Mouse (Mus musculus) hindbrain, embryonic 15.5 days (tissue): ENCODE measurements at regions not wholly inside any gene's neighbourhood (a gene's known extent, or its start where the extent isn't known, plus 50 kb on each side); places are given as distances from the start of the nearest gene placed in this dataset.

Experiments
- ATAC-seq: fragments of 200-750 bp; cut with Nextera tagmentation; 2 replicates; pipeline ENCODE4 v1.8.0; 2017; ENCODE audit warnings: low read depth, moderate number of reproducible peaks, moderate TSS enrichment; ENCODE audit not compliant: low FRiP score
- H3K27ac ChIP-seq: fragments of 300-500 bp; sonication (generic); replicated peaks from 2 replicates; pipeline ENCODE4 v1.5.1; 2015; ENCODE audit warnings: mild to moderate bottlenecking, inconsistent platforms
- H3K27me3 ChIP-seq: fragments of 300-500 bp; sonication (generic); 2 replicates; pipeline ENCODE4 v1.6.1; 2015; ENCODE audit warnings: control low read depth, inconsistent platforms
- H3K36me3 ChIP-seq: fragments of 300-500 bp; sonication (generic); 2 replicates; pipeline ENCODE4 v1.6.1; 2015; ENCODE audit warnings: control low read depth, inconsistent platforms
- H3K4me1 ChIP-seq: fragments of 300-500 bp; sonication (generic); replicated peaks from 2 replicates; pipeline ENCODE4 v1.6.1; 2015; ENCODE audit warnings: control low read depth, inconsistent platforms
- H3K4me2 ChIP-seq: fragments of 300-500 bp; sonication (generic); 2 replicates; pipeline ENCODE4 v1.6.1; 2015; ENCODE audit warnings: moderate library complexity, mild to moderate bottlenecking, inconsistent platforms
- H3K4me3 ChIP-seq: fragments of 300-500 bp; sonication (generic); 2 replicates; pipeline ENCODE4 v1.5.1; 2015; ENCODE audit warnings: mild to moderate bottlenecking, inconsistent platforms
- H3K9ac ChIP-seq: fragments of 300-500 bp; sonication (generic); 2 replicates; pipeline ENCODE4 v1.6.1; 2015; ENCODE audit warnings: inconsistent platforms
- H3K9me3 ChIP-seq: fragments of 300-500 bp; sonication (generic); 2 replicates; pipeline ENCODE4 v1.6.1; 2016; ENCODE audit warnings: control low read depth, inconsistent platforms
- WGBS: fragments of 180-500 bp; shearing (Covaris S2); methylation state at CpG from one replicate; pipeline ENCODE4 v1.1.7; 2015; 5-methylcytosine and 5-hydroxymethylcytosine counted together

DNA sequence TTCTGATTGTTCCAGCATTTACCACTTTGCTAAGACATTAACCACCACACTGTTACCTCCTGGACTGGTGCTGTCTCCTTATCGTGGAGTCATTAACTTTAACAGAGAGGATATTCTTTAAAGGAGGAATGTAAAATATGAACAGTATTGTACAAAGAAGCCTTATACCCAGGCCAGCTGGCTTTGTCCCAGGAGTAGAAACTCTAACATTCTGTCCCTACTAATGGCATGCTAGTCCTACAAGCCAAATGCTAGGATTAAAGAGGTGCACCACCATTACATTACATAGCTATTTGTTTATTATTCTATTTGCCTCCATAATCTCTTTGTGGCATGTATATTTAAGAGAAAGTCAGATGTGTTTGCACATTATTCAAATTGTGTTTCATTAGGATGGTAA, 288.8 kb downstream of the Gm28710 start:
- H3K27ac ChIP-seq: no peak overlapping the region

DNA sequence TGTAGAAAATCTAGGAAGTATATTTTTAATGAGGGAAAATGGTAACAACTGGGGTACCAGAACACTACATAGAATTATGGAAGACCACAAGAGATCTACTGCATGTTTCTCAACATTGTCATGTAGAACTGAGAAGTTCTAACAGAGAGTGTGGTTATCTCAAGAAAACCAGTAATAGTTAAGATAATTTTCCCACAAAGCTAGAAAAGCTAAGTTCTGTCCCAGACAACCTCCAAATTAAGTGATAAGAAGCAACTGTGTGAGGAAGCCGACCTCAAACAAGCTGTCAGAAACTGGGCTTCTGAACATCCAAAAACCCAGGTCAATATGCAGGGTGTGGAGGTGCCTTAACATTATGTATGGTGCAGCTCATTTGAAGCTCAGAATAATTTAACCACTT, 261.4 kb upstream of the Speer4f2 start:
- H3K36me3 ChIP-seq: no peaks in the 10 kb centered on the region
- H3K27ac ChIP-seq: no peak overlapping the region
- no peak overlapping the region for H3K4me2 ChIP-seq
- H3K4me3 ChIP-seq: no peak overlapping the region
- ATAC-seq: no peak
- no peaks in the 10 kb centered on the region for H3K4me1 ChIP-seq
- no peaks in the 10 kb centered on the region for H3K9me3 ChIP-seq
- H3K27me3 ChIP-seq: no peaks in the 10 kb centered on the region
- no peak overlapping the region for H3K9ac ChIP-seq
- 92% methylated on average over 1 of the region's 1 CpGs for WGBS

More for the DNA sequence above, 288.8 kb downstream of the Gm28710 start:
- H3K9ac ChIP-seq: no peak overlapping the region
- H3K9me3 ChIP-seq: no peaks in the 10 kb centered on the region
- WGBS: 61% methylated on average over 1 of the region's 1 CpGs
- no peak overlapping the region for H3K4me3 ChIP-seq
- H3K27me3 ChIP-seq: no peaks in the 10 kb centered on the region
- H3K4me2 ChIP-seq: no peak overlapping the region
- no peaks in the 10 kb centered on the region for H3K4me1 ChIP-seq
- no peaks in the 10 kb centered on the region for H3K36me3 ChIP-seq
- ATAC-seq: no peak

GRCm38 (mm10) chr5:17112026-17112425, 261.0 kb upstream of the Speer4f2 start:
- Histone ChIP-seq H3K4me1 (no peaks in the 10 kb centered on the region), H3K4me3 (no peak overlapping the region), H3K36me3 (no peaks in the 10 kb centered on the region), H3K4me2 (no peak overlapping the region), H3K9me3 (no peaks in the 10 kb centered on the region), H3K27me3 (no peaks in the 10 kb centered on the region), H3K9ac (no peak overlapping the region), H3K27ac (no peak overlapping the region)
- no peak for ATAC-seq
- WGBS: 65% methylated on average over 2 of the region's 2 CpGs

DNA sequence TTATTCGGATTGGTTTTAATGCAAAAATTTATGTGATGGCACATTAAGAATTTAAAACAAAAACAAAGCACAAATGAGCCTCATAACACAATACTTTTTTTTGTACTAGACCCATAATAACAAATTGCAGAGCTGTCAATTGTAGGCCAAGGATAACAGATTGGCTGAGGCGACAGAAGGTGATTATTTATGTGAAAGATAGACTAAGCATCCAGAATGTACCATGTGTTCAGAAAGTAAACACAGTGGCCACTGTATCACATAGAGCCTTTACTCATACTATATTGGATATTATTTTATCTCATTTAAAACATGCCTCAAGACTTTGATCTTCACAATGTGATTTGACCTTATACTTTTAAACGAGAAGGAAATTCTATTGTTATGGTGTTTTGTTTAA, 257.9 kb upstream of the Speer4f2 start:
- Histone ChIP-seq H3K36me3 (no peaks in the 10 kb centered on the region), H3K4me2 (no peak overlapping the region), H3K27ac (no peak overlapping the region), H3K9me3 (no peaks in the 10 kb centered on the region), H3K9ac (no peak overlapping the region), H3K4me3 (no peak overlapping the region), H3K4me1 (no peaks in the 10 kb centered on the region), H3K27me3 (no peaks in the 10 kb centered on the region)
- 83% methylated on average over 3 of the region's 3 CpGs for WGBS
- no peak for ATAC-seq

DNA sequence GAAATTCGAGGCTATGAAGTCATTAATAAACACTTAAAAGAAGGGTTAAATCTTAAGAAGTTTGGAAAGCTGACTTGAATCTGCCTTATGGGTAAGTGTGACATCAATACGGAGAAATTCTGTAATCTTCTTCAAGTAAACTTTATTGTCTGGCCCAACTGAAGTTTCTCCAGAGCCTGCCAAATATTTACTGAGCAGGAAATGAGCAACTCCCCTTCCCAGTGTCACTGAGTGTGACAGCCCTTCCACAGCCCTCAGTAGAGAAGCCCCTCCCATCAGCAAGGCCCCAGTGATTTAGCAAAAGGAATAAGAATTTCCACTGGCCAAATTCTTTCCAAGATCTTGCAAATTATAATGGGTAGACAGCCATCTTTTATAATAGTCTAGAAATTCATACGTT, 256.9 kb upstream of the Speer4f2 start:
- no peak overlapping the region for H3K27ac ChIP-seq
- H3K9me3 ChIP-seq: no peaks in the 10 kb centered on the region
- no peak for ATAC-seq
- H3K4me2 ChIP-seq: no peak overlapping the region
- 77% methylated on average over 3 of the region's 3 CpGs for WGBS
- H3K36me3 ChIP-seq: no peaks in the 10 kb centered on the region
- no peaks in the 10 kb centered on the region for H3K4me1 ChIP-seq
- no peaks in the 10 kb centered on the region for H3K27me3 ChIP-seq
- no peak overlapping the region for H3K9ac ChIP-seq
- no peak overlapping the region for H3K4me3 ChIP-seq

GRCm38 (mm10) chr5:17125240-17125639, 247.7 kb upstream of the Speer4f2 start:
- Histone ChIP-seq H3K27me3 (no peaks in the 10 kb centered on the region), H3K4me3 (no peak overlapping the region), H3K36me3 (no peaks in the 10 kb centered on the region), H3K4me1 (no peaks in the 10 kb centered on the region), H3K4me2 (no peak overlapping the region), H3K27ac (no peak overlapping the region), H3K9ac (no peak overlapping the region), H3K9me3 (no peaks in the 10 kb centered on the region)
- no peak for ATAC-seq
- WGBS: 93% methylated on average over 2 of the region's 2 CpGs

DNA sequence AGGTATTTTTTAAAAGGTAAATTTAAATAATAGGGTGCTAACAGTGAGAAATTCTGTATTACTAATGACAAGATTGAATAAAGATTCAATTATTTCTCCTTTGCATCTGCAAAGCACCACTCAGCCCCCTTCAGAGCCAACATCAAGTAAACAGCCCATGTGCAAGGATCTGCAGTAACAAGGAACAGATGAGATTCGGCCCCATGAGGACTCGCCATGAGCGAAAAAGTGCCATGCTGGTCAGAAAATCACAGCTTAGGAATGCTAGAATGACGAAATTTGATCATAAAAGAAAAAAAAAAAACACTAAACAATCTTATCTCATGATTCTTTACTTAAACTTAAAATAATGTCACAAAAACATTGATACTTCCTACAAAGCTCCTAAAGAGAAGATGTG, 245.5 kb upstream of the Speer4f2 start:
- no peaks in the 10 kb centered on the region for H3K9me3 ChIP-seq
- no peak overlapping the region for H3K9ac ChIP-seq
- H3K4me2 ChIP-seq: no peak overlapping the region
- no peak overlapping the region for H3K4me3 ChIP-seq
- ATAC-seq: no peak
- H3K4me1 ChIP-seq: no peaks in the 10 kb centered on the region
- no peak overlapping the region for H3K27ac ChIP-seq
- H3K27me3 ChIP-seq: no peaks in the 10 kb centered on the region
- 85% methylated on average over 4 of the region's 4 CpGs for WGBS
- H3K36me3 ChIP-seq: no peaks in the 10 kb centered on the region

DNA sequence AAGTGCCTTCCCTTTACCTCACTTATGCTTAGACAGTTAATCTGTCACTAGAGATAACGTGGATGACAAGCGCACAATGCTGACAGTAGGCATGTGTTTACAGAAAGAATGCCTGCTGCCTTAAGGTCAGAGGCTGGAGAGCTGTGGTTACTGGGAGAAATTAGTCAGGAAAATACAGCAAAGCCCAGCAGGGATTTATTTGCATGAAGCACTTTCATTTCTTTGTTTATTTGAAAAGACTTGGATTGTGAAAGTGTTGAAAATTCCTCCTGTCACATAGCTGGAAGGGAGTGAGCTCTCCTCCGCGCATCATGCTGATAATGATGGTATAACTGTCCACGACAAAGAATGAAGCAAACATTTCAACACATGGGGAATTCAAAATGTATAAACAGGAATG, 237.5 kb upstream of the Speer4f2 start:
- H3K4me3 ChIP-seq: no peak overlapping the region
- H3K9me3 ChIP-seq: no peaks in the 10 kb centered on the region
- WGBS: 41% methylated on average over 5 of the region's 5 CpGs
- H3K27me3 ChIP-seq: no peaks in the 10 kb centered on the region
- H3K36me3 ChIP-seq: no peaks in the 10 kb centered on the region
- H3K27ac ChIP-seq: no peak overlapping the region
- no peak for ATAC-seq
- H3K4me2 ChIP-seq: no peak overlapping the region
- H3K4me1 ChIP-seq: no peaks in the 10 kb centered on the region
- no peak overlapping the region for H3K9ac ChIP-seq

DNA sequence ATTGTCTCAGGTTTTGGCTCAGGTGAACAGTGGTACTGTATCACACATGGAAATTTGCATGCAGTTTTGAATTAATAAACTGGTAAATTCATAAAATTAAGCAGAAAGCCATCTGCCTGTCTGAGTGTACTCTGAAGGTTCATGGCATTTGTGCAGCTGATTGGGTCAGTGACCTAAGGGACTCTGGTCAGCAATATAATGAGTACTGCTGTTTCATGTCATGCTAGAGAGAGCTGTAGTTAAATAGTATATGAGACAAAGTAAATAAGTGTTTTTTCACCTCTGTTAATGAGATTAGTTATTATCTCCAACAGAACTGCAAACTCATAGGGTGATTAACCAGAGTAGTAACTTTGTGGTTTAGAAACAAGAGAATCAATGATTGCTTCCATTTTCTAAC, 231.4 kb upstream of the Speer4f2 start:
- H3K36me3 ChIP-seq: no peaks in the 10 kb centered on the region
- H3K27me3 ChIP-seq: no peaks in the 10 kb centered on the region
- no peak overlapping the region for H3K4me3 ChIP-seq
- H3K9me3 ChIP-seq: no peaks in the 10 kb centered on the region
- H3K4me1 ChIP-seq: no peaks in the 10 kb centered on the region
- no peak overlapping the region for H3K27ac ChIP-seq
- H3K9ac ChIP-seq: no peak overlapping the region
- no peak for ATAC-seq
- H3K4me2 ChIP-seq: no peak overlapping the region

DNA sequence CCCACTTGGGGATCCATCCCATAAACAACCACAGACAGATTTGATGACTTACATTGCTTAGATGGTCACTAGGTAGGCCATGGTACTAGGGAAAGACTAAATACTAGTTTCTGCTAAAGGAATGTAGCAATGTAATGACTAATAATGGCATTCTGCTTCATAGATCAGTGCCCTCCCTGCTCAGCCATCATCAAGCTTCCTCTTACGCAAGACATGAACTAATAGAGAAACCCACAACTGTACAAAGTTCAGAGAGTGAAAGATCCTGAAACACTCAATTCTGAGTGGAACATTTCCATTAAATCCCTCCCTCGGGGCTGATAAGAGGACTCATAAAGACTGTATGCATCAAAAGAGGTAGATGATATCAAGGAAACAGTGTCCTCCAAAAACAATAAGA, 198.4 kb upstream of the Speer4f2 start:
- Histone ChIP-seq H3K9me3 (no peaks in the 10 kb centered on the region), H3K9ac (no peak overlapping the region), H3K4me2 (no peak overlapping the region), H3K36me3 (no peaks in the 10 kb centered on the region), H3K4me3 (no peak overlapping the region), H3K27ac (no peak overlapping the region), H3K4me1 (no peaks in the 10 kb centered on the region), H3K27me3 (no peaks in the 10 kb centered on the region)
- ATAC-seq: no peak
- WGBS: 90% methylated on average over 2 of the region's 2 CpGs

DNA sequence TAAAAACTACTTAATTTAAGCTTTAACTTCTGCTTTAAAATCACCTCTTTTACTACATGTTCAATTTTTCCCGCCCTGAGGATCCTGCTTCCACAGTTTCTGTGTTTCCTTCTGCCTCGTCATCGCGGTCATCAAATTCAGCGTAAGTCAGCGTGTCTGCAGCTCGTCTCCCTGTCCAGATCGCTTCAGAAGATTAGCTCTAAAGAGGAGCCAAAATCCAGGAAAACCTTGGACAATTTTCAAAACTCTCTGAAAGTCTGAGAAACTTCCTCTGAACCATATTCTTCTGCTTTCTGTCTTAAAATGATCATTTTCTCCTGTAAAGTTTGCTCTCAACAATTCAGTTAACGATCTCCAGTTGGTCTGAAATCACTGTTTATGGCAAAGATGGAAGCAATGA, 196.2 kb upstream of the Speer4f2 start:
- H3K27ac ChIP-seq: no peak overlapping the region
- H3K27me3 ChIP-seq: no peaks in the 10 kb centered on the region
- no peaks in the 10 kb centered on the region for H3K36me3 ChIP-seq
- 87% methylated on average over 9 of the region's 9 CpGs for WGBS
- no peak overlapping the region for H3K4me3 ChIP-seq
- no peak overlapping the region for H3K4me2 ChIP-seq
- H3K4me1 ChIP-seq: no peaks in the 10 kb centered on the region
- H3K9me3 ChIP-seq: no peaks in the 10 kb centered on the region
- no peak for ATAC-seq
- no peak overlapping the region for H3K9ac ChIP-seq

DNA sequence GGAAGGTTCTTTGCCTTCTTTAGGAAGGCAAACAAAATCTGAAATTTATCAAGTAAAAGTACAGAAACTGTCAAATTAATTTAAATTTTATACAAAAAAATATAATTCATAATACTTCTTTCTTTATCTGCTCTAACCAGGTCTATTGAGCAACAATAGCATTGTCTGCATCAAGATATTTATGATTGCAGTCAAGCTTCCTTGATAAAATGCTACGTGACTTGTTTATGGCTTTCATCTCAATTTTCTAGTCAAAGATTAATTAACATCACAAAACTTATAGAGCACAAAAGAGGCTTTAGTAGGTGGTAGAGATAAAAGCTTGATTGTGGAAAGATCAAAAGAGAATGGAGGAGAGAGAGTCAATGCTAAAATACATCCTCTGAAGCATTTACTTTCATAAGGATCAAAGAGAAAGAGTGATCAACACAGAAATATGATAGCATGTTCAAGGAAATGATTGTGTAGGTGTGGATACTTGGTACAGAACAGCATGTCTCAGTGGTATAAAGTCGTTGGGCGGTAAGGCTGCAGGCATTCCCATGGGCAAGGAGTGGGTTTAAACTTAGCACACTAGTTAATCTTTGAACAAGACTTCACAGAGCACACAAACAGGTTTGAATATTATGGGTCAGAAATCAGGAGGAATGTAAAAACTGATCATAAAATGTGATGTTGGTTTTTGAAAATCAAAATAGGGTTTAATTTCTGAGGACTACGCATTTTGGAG, 164.3 kb upstream of the Speer4f2 start:
- Histone ChIP-seq H3K4me3 (no peak overlapping the region), H3K9ac (no peak overlapping the region), H3K27ac (no peak overlapping the region), H3K9me3 (no peaks in the 10 kb centered on the region), H3K4me1 (no peaks in the 10 kb centered on the region), H3K36me3 (no peaks in the 10 kb centered on the region), H3K27me3 (no peaks in the 10 kb centered on the region), H3K4me2 (no peak overlapping the region)
- WGBS: 74% methylated on average over 4 of the region's 4 CpGs
- no peak for ATAC-seq

DNA sequence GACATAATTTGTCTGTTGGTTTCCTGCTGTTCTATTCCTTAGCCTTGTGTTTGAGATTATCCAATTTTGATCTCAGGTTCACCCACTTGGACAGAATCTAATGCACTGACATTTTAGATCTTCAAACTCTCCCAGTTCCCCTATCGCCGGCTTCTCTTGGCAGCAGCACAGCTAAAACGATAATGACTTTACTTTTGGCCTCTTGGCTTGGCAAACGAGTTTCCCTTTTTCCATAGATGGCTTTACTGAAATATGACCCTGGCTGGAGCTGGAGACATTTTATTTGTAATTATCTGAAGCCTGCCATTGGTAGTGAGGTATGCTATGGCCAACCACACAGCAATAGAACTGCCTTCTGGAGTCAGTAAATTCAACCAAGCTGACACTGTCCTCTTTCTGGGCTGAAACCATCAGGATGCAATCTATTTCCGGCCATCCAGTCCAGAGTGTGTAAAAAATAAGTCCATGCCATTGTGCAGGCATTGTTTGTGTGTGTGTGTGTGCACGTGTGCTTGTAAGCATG, 162.2 kb upstream of the Speer4f2 start:
- WGBS: 76% methylated on average over 6 of the region's 6 CpGs

More for the DNA sequence above, 162.2 kb upstream of the Speer4f2 start:
- H3K9me3 ChIP-seq: no peaks in the 10 kb centered on the region
- H3K9ac ChIP-seq: no peak overlapping the region
- H3K27ac ChIP-seq: no peak overlapping the region
- no peak overlapping the region for H3K4me3 ChIP-seq
- no peaks in the 10 kb centered on the region for H3K36me3 ChIP-seq
- H3K27me3 ChIP-seq: no peaks in the 10 kb centered on the region
- H3K4me1 ChIP-seq: no peaks in the 10 kb centered on the region
- no peak for ATAC-seq
- H3K4me2 ChIP-seq: no peak overlapping the region
